Mouse (Mus musculus): ENCODE results near the gene Haus4.

Gene Haus4

DNA sequence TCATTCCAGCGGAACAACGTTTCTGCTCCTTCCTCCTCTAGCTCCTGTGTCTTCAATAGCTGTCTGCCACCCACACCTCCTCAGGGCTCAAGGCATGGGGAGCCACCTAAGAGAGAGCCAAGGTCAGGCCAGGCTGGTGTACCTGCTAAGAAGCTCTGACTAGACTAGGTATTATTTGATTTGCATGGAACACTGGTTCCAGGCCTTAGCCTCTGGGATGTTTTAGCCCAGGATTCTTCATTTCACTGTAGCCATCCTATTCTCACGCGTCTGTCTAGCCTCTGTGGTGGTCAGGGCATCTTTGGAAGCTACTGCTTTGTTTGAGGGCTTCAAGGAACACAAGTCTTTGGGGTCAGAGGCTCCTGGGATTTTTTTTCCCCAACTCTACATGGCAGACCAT is 17.7 kb upstream of the Haus4 start:
- no peak for DNase-seq

DNA sequence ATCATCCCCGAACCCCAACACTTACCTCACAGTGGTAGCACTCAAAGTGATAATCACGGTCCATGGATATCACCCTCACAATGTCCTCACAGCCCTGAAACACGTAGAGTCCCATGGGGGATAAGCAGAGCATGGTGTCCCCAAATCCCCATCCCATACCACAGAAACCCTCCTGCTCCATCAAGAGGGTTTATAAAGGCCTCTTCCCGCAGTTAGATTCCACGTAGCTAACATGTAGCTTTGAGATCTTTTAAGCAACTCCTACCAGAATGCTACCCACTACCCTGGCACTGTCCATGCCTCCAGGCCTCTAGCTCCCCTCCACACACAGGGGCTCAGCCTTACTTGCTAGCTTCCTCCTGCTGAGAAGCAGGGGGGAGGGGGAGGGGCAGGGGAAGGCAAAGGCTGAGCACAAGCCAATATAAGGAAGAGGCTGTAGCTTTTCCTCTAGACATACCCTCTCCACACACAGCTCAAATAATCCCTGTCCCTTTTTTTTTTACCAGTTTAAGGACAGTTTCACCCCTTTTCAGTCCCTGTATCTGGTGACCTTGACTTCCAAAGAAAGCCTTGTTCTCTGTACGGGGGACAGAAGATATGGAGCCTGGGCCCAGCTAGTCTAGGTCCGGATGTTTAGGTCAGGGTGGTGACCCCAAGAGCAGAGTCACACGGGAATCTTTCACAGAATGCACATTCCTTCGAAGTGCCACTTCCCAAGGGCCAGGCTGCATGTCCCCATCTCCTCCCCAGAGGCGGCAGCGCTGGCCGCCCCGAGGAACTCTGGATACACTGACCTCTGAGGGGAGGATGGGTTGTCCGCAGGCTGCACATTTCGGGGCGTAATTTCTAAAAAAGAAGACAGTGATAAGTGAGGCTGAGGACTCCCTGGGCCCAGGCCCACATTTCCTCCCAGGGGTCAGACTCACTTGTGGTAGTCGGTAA is 15.3 kb upstream of the Haus4 start:
- no peak for DNase-seq

- peak; percentile 60 for DNase-seq
These were observed 14.4 kb upstream of the Haus4 start for GRCm38 (mm10) chr14:54568694-54569414.

- DNase-seq: no peak
These were observed 6.3 kb upstream of the Haus4 start for GRCm38 (mm10) chr14:54560527-54561242.

DNA sequence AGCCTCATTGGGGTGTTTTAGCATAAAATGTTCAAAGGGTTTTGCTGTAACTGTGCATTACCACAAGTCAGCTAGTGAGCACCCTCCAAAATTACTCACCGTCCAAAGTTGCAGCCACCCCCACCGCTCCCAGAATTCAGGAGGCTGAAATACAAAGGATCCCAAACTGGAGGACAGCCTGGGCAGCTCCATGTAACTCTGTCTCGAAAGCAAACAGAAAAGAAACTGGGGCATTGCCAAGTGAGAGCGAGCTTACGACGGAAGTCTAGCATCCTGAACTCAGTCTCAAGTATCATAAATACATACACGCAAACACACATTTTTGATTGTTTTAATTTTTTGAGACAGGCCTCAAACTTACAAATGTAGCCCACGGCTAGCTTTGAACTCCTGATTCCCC is 2.9 kb upstream of the Haus4 start:
- DNase-seq: no peak

DNA sequence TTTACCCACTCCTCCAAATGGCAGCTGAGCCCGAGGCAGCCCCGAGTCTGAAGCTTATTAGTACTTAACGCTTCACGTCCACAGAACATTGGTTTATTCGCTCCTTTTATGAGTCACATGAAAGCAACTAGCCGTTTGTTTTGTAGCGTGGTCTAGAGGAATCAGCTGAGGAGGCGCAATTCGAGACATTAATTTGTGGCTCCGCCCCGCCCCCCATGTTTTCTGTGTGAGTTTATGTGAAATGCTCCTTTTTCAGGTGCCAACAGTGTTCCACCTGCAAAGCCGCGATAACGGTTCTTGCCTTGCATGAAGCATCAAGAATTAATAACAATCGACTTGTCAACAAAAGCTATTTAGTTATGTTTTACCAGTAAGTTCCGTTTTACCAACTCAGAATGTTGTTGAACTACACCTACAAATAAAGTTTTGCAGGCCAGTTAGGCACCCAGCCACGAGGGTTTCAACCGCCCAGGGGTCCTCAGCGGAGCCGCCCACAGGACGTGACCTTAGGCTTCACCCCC is 902 bp downstream of the Haus4 start:
- no peak for DNase-seq

- DNase-seq: no peak
These were observed 9.7 kb downstream of the Haus4 start for GRCm38 (mm10) chr14:54544703-54545102.

- DNase-seq: no peak
These were observed 13.6 kb downstream of the Haus4 start for GRCm38 (mm10) chr14:54540771-54541170.

- DNase-seq: no peak
These were observed 15.8 kb downstream of the Haus4 start for GRCm38 (mm10) chr14:54538580-54538979.

- DNase-seq: peak; percentile 74
These were observed 25.8 kb downstream of the Haus4 start for GRCm38 (mm10) chr14:54528446-54529111.

DNA sequence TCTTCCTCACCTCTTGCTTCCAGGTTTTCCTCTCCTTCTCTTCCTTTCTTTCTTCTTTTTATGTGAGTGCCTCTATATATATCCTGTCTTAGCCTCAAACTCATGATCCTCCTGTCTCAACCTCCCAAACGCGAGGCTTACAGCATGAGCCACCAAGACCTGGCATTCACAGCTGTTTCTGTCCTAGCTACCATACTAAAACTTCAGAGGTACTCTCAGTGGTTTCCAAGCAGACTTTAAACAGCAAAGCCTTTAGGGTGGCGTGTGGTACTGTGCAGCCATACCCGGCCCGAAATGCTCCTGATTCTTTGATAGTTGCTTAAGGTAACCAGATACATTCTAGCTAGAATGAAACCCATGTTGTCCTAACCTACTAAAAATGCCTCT is 26.4 kb downstream of the Haus4 start:
- DNase-seq: no peak

DNA sequence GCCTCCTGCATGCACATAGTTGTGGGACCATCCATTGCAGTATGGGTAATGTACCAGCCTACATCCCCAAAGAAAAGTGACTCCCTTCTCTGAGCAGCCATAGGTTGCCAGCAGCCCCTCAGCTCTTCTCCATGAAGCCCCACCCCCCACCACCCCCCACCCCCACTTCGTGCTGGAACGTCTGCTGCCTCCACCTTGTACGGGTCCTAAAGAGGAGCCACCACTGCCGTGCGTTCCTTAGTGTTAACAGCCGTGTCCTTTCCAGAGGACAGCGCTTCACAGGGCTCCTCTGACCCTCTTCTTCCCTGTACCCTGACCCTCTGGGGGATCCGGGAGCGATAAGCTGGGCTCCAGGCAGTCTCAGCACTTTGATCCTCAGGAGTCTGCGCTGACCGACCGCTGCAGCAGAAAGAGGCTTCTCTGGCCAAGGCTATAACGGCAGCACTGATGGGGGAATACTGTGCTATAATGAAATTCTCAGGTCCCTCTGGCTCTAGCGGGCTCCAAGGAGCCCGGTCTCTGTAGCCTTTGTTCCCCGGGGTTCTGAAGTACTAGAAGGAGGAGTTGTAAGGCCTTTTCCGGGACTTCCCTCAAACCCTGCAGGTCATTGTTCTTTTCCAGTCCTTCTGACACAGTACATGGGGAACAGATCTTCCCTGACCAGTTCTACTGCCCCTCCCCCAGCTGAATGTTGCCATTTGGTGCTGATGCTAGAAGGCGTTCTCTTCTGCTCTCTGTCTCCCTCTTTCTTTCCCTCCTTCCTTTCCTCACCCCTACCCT is 27.0 kb downstream of the Haus4 start:
- peak; percentile 64 for DNase-seq

- no peak for DNase-seq
These were observed 30.8 kb downstream of the Haus4 start for GRCm38 (mm10) chr14:54523600-54523999.

DNA sequence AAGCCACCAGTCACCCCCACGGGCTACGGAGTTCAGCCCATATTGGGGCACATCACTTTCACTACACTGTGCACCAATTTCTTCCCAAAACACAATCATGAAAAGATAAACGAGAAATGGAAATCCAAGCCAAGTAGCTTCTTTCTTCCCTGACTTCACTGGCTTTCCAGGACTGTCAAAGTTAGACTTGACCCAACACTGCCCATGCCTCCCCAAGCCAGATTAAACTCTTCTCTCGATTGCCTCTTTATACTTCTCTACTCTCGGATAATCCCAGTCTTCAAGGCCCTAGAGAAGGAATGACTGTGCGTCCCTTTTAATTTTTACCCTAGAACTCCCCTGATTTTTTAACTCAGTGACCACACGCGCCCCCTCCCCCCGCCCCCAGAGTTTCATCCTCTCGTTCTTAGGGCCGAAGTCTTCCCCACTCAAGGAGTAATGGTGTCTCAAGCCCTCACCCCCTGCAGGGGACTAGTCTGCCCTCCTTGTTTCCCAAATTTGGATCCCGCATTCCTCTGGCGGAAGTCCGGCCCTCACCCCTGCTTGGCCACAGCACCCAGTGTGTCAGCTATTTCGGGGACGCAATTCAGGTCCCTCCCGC is 37.6 kb downstream of the Haus4 start:
- DNase-seq: no peak

DNA sequence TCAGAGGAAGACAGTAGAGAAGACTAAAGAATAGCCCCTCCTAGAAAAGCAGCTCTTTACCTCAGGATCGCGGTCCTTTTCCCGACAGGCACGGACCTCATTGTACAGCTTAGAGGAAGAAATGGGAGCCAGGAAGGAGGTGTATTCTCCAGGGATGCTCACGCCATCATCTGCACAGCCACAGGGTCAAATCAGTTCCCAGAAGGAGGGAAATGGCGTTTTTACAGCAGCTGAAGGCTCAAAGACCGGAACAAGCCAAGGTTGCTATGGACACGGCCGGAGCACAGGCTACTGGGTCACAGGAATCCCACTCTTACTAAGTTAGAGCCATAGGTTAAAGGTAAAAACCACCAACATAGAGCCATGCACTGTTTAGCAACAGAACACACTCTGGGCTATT is 44.6 kb downstream of the Haus4 start:
- DNase-seq: no peak

- DNase-seq: no peak
These were observed 51.3 kb downstream of the Haus4 start for GRCm38 (mm10) chr14:54503092-54503491.

GRCm38 (mm10) chr14:54501365-54501764 is 53.1 kb downstream of the Haus4 start:
- DNase-seq: no peak

DNA sequence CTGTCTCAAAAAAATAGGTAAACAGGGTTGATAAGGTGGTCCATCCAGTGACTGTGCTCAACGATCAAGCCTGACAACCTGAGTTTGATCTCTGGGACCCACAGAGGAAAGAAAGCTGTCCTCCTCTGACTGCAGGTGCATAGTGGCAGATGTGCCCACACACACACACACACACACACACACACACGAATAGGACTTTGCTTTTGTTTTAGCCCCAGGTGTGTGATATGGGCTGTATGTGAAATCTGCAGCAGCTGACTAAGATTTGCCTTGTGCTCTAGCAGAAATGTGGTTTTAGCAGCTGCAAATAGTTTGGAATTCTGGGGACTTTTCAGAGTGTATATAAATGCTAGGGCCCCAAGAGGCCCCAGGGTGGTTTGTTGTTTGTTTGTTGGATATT is 55.1 kb downstream of the Haus4 start:
- DNase-seq: no peak

DNA sequence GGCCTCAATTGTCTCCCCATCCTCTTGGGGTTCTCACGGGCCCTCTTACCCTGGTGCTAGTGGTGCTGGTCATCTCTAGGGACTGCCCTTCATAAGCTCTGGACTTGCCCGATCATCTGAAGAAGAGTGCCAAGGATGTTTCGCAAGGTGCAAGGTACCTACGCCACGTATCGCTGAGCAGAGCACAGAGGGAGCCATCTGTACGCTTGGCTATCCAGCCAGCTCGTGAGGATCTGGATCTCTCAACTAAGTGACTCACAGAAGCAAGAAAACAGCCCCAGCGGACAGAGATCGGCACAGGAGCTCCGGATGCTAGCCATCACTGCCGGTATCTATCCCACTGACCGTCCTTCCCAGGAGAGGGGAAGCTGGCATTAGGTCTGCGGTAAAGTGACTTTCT is 57.7 kb downstream of the Haus4 start:
- no peak for DNase-seq

GRCm38 (mm10) chr14:54494234-54494633 is 60.2 kb downstream of the Haus4 start:
- peak; percentile 67 for DNase-seq

- no peak for DNase-seq
These were observed 61.2 kb downstream of the Haus4 start for GRCm38 (mm10) chr14:54493236-54493635.
